Mouse (Mus musculus) intestine, embryonic 16.5 days (tissue): ENCODE measurements at regions not wholly inside any gene's neighbourhood (a gene's known extent, or its start where the extent isn't known, plus 50 kb on each side); places are given as distances from the start of the nearest gene placed in this dataset.

Experiments used
- ATAC-seq: fragments of 200-750 bp; cut with Nextera tagmentation; 2 replicates; pipeline ENCODE4 v1.8.0; 2017; ENCODE audit warnings: moderate TSS enrichment, moderate library complexity
- H3K27ac ChIP-seq: fragments of 300-500 bp; sonication (generic); 2 replicates; pipeline ENCODE4 v1.5.1; 2014; ENCODE audit warnings: mild to moderate bottlenecking, low read length
- H3K27me3 ChIP-seq: fragments of 300-500 bp; sonication (generic); replicated peaks from 2 replicates; pipeline ENCODE4 v1.6.1; 2014; ENCODE audit warnings: low read length, control low read depth, mixed read lengths; ENCODE audit not compliant: control insufficient read depth, insufficient read depth
- H3K36me3 ChIP-seq: fragments of 300-500 bp; sonication (generic); 2 replicates; pipeline ENCODE4 v1.6.1; 2014; ENCODE audit warnings: low read length, control low read depth; ENCODE audit not compliant: control insufficient read depth, insufficient read depth
- H3K4me1 ChIP-seq: fragments of 300-500 bp; sonication (generic); 2 replicates; pipeline ENCODE4 v1.6.1; 2014; ENCODE audit warnings: low read length, control low read depth, mixed read lengths; ENCODE audit not compliant: control insufficient read depth, insufficient read depth
- H3K4me2 ChIP-seq: fragments of 300-500 bp; sonication (generic); 2 replicates; pipeline ENCODE4 v1.6.1; 2014; ENCODE audit warnings: low read depth, low read length, control low read depth
- H3K4me3 ChIP-seq: fragments of 300-500 bp; sonication (generic); 2 replicates; pipeline ENCODE4 v1.5.1; 2014; ENCODE audit warnings: mild to moderate bottlenecking, low read length
- H3K9ac ChIP-seq: fragments of 300-500 bp; sonication (generic); 2 replicates; pipeline ENCODE4 v1.6.1; 2014; ENCODE audit warnings: low read depth, low read length
- H3K9me3 ChIP-seq: fragments of 300-500 bp; sonication (generic); 2 replicates; pipeline ENCODE4 v1.6.1; 2016; ENCODE audit warnings: low read length, control low read depth; ENCODE audit not compliant: control insufficient read depth
- WGBS: fragments of 180-500 bp; shearing (Covaris S2); extraction: QIAGEN DNeasy Blood & Tissue Kit; methylation state at CpG from one replicate; pipeline ENCODE4 v1.1.7; 2014; 5-methylcytosine and 5-hydroxymethylcytosine counted together

- Histone ChIP-seq H3K27me3 (no peaks in the 10 kb centered on the region), H3K4me3 (no peak overlapping the region), H3K4me1 (no peaks in the 10 kb centered on the region), H3K27ac (no peak overlapping the region), H3K36me3 (no peaks in the 10 kb centered on the region), H3K9me3 (no peaks in the 10 kb centered on the region), H3K9ac (no peak overlapping the region), H3K4me2 (no peak overlapping the region)
- ATAC-seq = no peak
Observed at GRCm38 (mm10) chr10:57160546-57160945, 325.6 kb upstream of the Hsf2 start.

GRCm38 (mm10) chr10:57163359-57163758, 322.8 kb upstream of the Hsf2 start:
- H3K27me3 ChIP-seq = no peaks in the 10 kb centered on the region
- 41% methylated on average over 5 of the region's 5 CpGs for WGBS
- H3K4me1 ChIP-seq = no peaks in the 10 kb centered on the region
- no peak overlapping the region for H3K4me2 ChIP-seq
- ATAC-seq = no peak
- H3K9ac ChIP-seq = no peak overlapping the region
- H3K36me3 ChIP-seq = no peaks in the 10 kb centered on the region
- no peaks in the 10 kb centered on the region for H3K9me3 ChIP-seq
- no peak overlapping the region for H3K4me3 ChIP-seq
- no peak overlapping the region for H3K27ac ChIP-seq

- Histone ChIP-seq H3K9me3 (no peaks in the 10 kb centered on the region), H3K27me3 (no peaks in the 10 kb centered on the region), H3K36me3 (no peaks in the 10 kb centered on the region), H3K4me2 (no peak overlapping the region), H3K4me1 (no peaks in the 10 kb centered on the region), H3K4me3 (no peak overlapping the region), H3K9ac (no peak overlapping the region), H3K27ac (no peak overlapping the region)
- 67% methylated on average over 1 of the region's 1 CpGs for WGBS
- no peak for ATAC-seq
Observed at GRCm38 (mm10) chr10:57183560-57183959, 302.6 kb upstream of the Hsf2 start.

- H3K9me3 ChIP-seq = no peaks in the 10 kb centered on the region
- no peaks in the 10 kb centered on the region for H3K36me3 ChIP-seq
Observed at GRCm38 (mm10) chr10:57210701-57211100, 275.5 kb upstream of the Hsf2 start.

GRCm38 (mm10) chr10:57231117-57231516, 255.1 kb upstream of the Hsf2 start:
- Histone ChIP-seq H3K27ac (no peak overlapping the region), H3K4me3 (no peak overlapping the region), H3K36me3 (no peaks in the 10 kb centered on the region), H3K4me1 (no peaks in the 10 kb centered on the region), H3K9ac (no peak overlapping the region), H3K4me2 (no peak overlapping the region), H3K9me3 (no peaks in the 10 kb centered on the region), H3K27me3 (no peaks in the 10 kb centered on the region)
- 54% methylated on average over 3 of the region's 3 CpGs for WGBS
- ATAC-seq = no peak

More at GRCm38 (mm10) chr10:57210701-57211100, 275.5 kb upstream of the Hsf2 start:
- Histone ChIP-seq H3K9ac (no peak overlapping the region), H3K4me3 (no peak overlapping the region), H3K27me3 (no peaks in the 10 kb centered on the region), H3K4me2 (no peak overlapping the region), H3K4me1 (no peaks in the 10 kb centered on the region), H3K27ac (no peak overlapping the region)
- ATAC-seq = no peak

- 43% methylated on average over 1 of the region's 1 CpGs for WGBS
- Histone ChIP-seq H3K4me2 (no peak overlapping the region), H3K36me3 (no peaks in the 10 kb centered on the region), H3K27ac (no peak overlapping the region), H3K4me1 (no peaks in the 10 kb centered on the region), H3K9me3 (no peaks in the 10 kb centered on the region), H3K9ac (no peak overlapping the region), H3K4me3 (no peak overlapping the region), H3K27me3 (no peaks in the 10 kb centered on the region)
- no peak for ATAC-seq
Observed at GRCm38 (mm10) chr10:57281220-57281619, 205.0 kb upstream of the Hsf2 start.

GRCm38 (mm10) chr10:57282896-57283295, 203.3 kb upstream of the Hsf2 start:
- ATAC-seq = no peak
- WGBS = 68% methylated on average over 5 of the region's 5 CpGs
- H3K4me1 ChIP-seq = no peaks in the 10 kb centered on the region
- no peak overlapping the region for H3K27ac ChIP-seq
- no peaks in the 10 kb centered on the region for H3K36me3 ChIP-seq
- H3K4me3 ChIP-seq = no peak overlapping the region
- no peak overlapping the region for H3K4me2 ChIP-seq
- H3K9me3 ChIP-seq = no peaks in the 10 kb centered on the region
- no peaks in the 10 kb centered on the region for H3K27me3 ChIP-seq
- H3K9ac ChIP-seq = no peak overlapping the region

GRCm38 (mm10) chr10:57291596-57291995, 194.6 kb upstream of the Hsf2 start:
- Histone ChIP-seq H3K27me3 (no peaks in the 10 kb centered on the region), H3K4me2 (no peak overlapping the region)
- 89% methylated on average over 10 of the region's 10 CpGs for WGBS

GRCm38 (mm10) chr10:57313799-57314198, 172.4 kb upstream of the Hsf2 start:
- Histone ChIP-seq H3K4me3 (no peak overlapping the region), H3K9me3 (no peaks in the 10 kb centered on the region), H3K36me3 (no peaks in the 10 kb centered on the region), H3K27ac (no peak overlapping the region), H3K4me2 (no peak overlapping the region), H3K27me3 (no peaks in the 10 kb centered on the region), H3K4me1 (no peaks in the 10 kb centered on the region), H3K9ac (no peak overlapping the region)
- no peak for ATAC-seq
- WGBS = 54% methylated on average over 3 of the region's 3 CpGs

More at GRCm38 (mm10) chr10:57291596-57291995, 194.6 kb upstream of the Hsf2 start:
- ATAC-seq = no peak
- no peak overlapping the region for H3K9ac ChIP-seq
- H3K9me3 ChIP-seq = no peaks in the 10 kb centered on the region
- no peak overlapping the region for H3K4me3 ChIP-seq
- no peaks in the 10 kb centered on the region for H3K4me1 ChIP-seq
- no peak overlapping the region for H3K27ac ChIP-seq
- H3K36me3 ChIP-seq = no peaks in the 10 kb centered on the region

GRCm38 (mm10) chr10:57317067-57317466, 169.1 kb upstream of the Hsf2 start:
- Histone ChIP-seq H3K4me3 (no peak overlapping the region), H3K9ac (no peak overlapping the region), H3K27ac (no peak overlapping the region), H3K9me3 (no peaks in the 10 kb centered on the region), H3K4me1 (no peaks in the 10 kb centered on the region), H3K36me3 (no peaks in the 10 kb centered on the region), H3K27me3 (no peaks in the 10 kb centered on the region), H3K4me2 (no peak overlapping the region)
- ATAC-seq = no peak
